In the genomic region with DNA sequence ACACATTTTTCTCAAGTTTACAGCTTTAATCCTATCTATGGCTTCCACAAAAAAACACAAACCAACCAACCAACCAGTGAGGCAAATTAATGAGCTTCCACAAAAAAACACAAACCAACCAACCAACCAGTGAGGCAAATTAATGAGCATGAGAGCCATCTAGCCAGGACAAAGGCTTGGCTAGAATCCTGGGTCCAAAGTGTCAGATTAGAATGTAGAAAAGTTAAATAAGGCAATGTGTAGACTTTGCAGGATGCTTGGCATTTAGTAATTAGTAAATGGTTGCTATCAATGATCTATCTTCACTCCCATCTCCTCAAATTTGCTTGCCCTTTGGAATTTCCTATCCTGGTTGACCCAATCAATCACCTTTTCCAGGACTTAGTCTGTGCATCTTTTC, we compare ENCODE assay signal across 19 mouse cellular contexts. TPM values are rescaled to one million over a fixed set of nuclear protein-coding genes. Genes with fewer than 3 reads are reported as not detected.
DNase-seq lines count a peak whose midpoint lies in the region; ATAC-seq and TF ChIP-seq lines count a peak whose summit lies in the region.
"Had no signal": no experiment of that assay in that cellular context is flagged by ENCODE, and none has a peak within 500 bp of the region (broad histone marks: within the 10 kb centered on the region; RNA-seq: fewer than 3 reads in every experiment).

No protein-coding gene starts in this region.

- peak; percentile 38 to 41 for DNase-seq in kidney, adult 8-10 months
- DNase-seq in kidney, postnatal 4 days: no peak
- peak; percentile 62 for DNase-seq in liver, adult 2 months (ENCODE audit: extremely low read depth, low read depth, low spot score)
- DNase-seq in liver: no peak
- no peak for DNase-seq in liver, postnatal 0 days
- no peak for DNase-seq in natural killer cell, adult 2 months (ENCODE audit: low spot score in 2 of 2)
- DNase-seq: cerebellum, adult 18-20 months; cerebellum, adult 9-11 months; cerebellum, postnatal 36 days; gastrocnemius, postnatal 36 days; heart, adult 11 months; heart, postnatal 36 days had no signal

- H3K27me3 ChIP-seq in forebrain, embryonic 12.5 days: no peaks in the 10 kb centered on the region
- no peaks in the 10 kb centered on the region for H3K27me3 ChIP-seq in forebrain, embryonic 16.5 days (replicated peaks; ENCODE audit: control insufficient read depth, insufficient read depth, low read length)
- H3K27me3 ChIP-seq in liver, adult 2 months (ENCODE audit: control insufficient read depth, insufficient read depth, low read length): no peaks in the 10 kb centered on the region
- no peaks in the 10 kb centered on the region for H3K27me3 ChIP-seq in liver, postnatal 0 days (ENCODE audit: insufficient read depth, low read length)
- H3K27me3 ChIP-seq: embryonic facial prominence, embryonic 13.5 days; heart, embryonic 13.5 days; hindbrain, embryonic 15.5 days; Patski had no signal

- TF ChIP-seq EP300 in liver, postnatal 0 days (IDR thresholded peaks at IDR 0.05; ENCODE audit: low read depth): no peak

- H3K36me3 ChIP-seq in forebrain, embryonic 12.5 days (replicated peaks): peaks cover 25% of the 10 kb centered on the region
- H3K36me3 ChIP-seq in forebrain, embryonic 16.5 days (ENCODE audit: control insufficient read depth, insufficient read depth): peaks cover 6% of the 10 kb centered on the region; the same call in 1 of the 2 replicates
- peaks cover 26% of the 10 kb centered on the region for H3K36me3 ChIP-seq in liver, adult 2 months (ENCODE audit: control insufficient read depth, insufficient read depth, low read length)
- H3K36me3 ChIP-seq in liver, postnatal 0 days (replicated peaks; ENCODE audit: insufficient read depth, low read length): peaks cover 35% of the 10 kb centered on the region

- H3K4me3 ChIP-seq in forebrain, embryonic 12.5 days (replicated peaks): no peak overlapping the region
- H3K4me3 ChIP-seq in forebrain, embryonic 16.5 days (replicated peaks; ENCODE audit: low read length): no peak overlapping the region
- H3K4me3 ChIP-seq in liver, adult 2 months (ENCODE audit: insufficient read depth, low read depth, low read length): no peak overlapping the region
- H3K4me3 ChIP-seq in liver, postnatal 0 days (ENCODE audit: low read depth, low read length): no peak overlapping the region
- H3K4me3 ChIP-seq: embryonic facial prominence, embryonic 13.5 days; heart, embryonic 13.5 days; hindbrain, embryonic 15.5 days had no signal

- H3K79me2 ChIP-seq in liver, adult 2 months (ENCODE audit: control insufficient read depth, insufficient read depth, low read length): peaks cover 15% of the 10 kb centered on the region; the same call in 1 of the 2 replicates

- no peak overlapping the region for H3K9ac ChIP-seq in forebrain, embryonic 12.5 days
- H3K9ac ChIP-seq in forebrain, embryonic 16.5 days (replicated peaks; ENCODE audit: low read depth, low read length): no peak overlapping the region
- H3K9ac ChIP-seq in liver, adult 2 months (ENCODE audit: low read depth, low read length): no peak overlapping the region
- H3K9ac ChIP-seq in liver, postnatal 0 days (replicated peaks): no peak overlapping the region
- H3K9ac ChIP-seq: embryonic facial prominence, embryonic 13.5 days; heart, embryonic 13.5 days; hindbrain, embryonic 15.5 days had no signal

- H3K4me2 ChIP-seq in forebrain, embryonic 12.5 days: 0 out of 2 replicates have a peak overlapping the region, but pooled peaks have one; percentile 3
- no peak overlapping the region for H3K4me2 ChIP-seq in forebrain, embryonic 16.5 days (ENCODE audit: low read length)
- H3K4me2 ChIP-seq in liver, postnatal 0 days (ENCODE audit: low read depth, low read length): 0 out of 2 replicates have a peak overlapping the region, but pooled peaks have one; percentile 11
- H3K4me2 ChIP-seq: embryonic facial prominence, embryonic 13.5 days; heart, embryonic 13.5 days; hindbrain, embryonic 15.5 days had no signal

- no peak overlapping the region for H3K27ac ChIP-seq in forebrain, embryonic 12.5 days
- H3K27ac ChIP-seq in forebrain, embryonic 16.5 days (ENCODE audit: low read length): no peak overlapping the region
- no peak overlapping the region for H3K27ac ChIP-seq in liver, adult 2 months (replicated peaks; ENCODE audit: insufficient read depth, low read depth, low read length)
- H3K27ac ChIP-seq in liver, postnatal 0 days (ENCODE audit: low read depth): no peak overlapping the region
- H3K27ac ChIP-seq: embryonic facial prominence, embryonic 13.5 days; heart, embryonic 13.5 days; hindbrain, embryonic 15.5 days had no signal

- H3K9me3 ChIP-seq in forebrain, embryonic 12.5 days: no peaks in the 10 kb centered on the region
- H3K9me3 ChIP-seq in forebrain, embryonic 16.5 days (ENCODE audit: control insufficient read depth, low read length): no peaks in the 10 kb centered on the region
- H3K9me3 ChIP-seq in liver, postnatal 0 days (ENCODE audit: low read length): no peaks in the 10 kb centered on the region
- H3K9me3 ChIP-seq: embryonic facial prominence, embryonic 13.5 days; heart, embryonic 13.5 days; hindbrain, embryonic 15.5 days had no signal

- no peak for ATAC-seq in forebrain, embryonic 12.5 days (ENCODE audit: low FRiP score)
- no peak for ATAC-seq in forebrain, embryonic 16.5 days
- no peak for ATAC-seq in liver, postnatal 0 days
- ATAC-seq: activated CD4-positive, CD25-positive, alpha-beta regulatory T cell, adult 4 months; Patski had no signal

- no peak for TF ChIP-seq POLR2A in liver, adult 2 months (IDR thresholded peaks at IDR 0.05; ENCODE audit: extremely low read depth, insufficient read depth, low read length)

- TF ChIP-seq CTCF in liver, adult 2 months (IDR thresholded peaks at IDR 0.05; ENCODE audit: low read depth, low read length): no peak
- TF ChIP-seq CTCF in liver, postnatal 0 days (IDR thresholded peaks at IDR 0.05; ENCODE audit: low read depth): no peak

- peaks cover 35% of the 10 kb centered on the region for H3K4me1 ChIP-seq in forebrain, embryonic 12.5 days
- peaks cover 22% of the 10 kb centered on the region for H3K4me1 ChIP-seq in forebrain, embryonic 16.5 days (replicated peaks; ENCODE audit: control insufficient read depth, insufficient read depth, low read length)
- H3K4me1 ChIP-seq in liver, adult 2 months (ENCODE audit: control insufficient read depth, insufficient read depth, low read length): peaks cover 12% of the 10 kb centered on the region
- peaks cover 27% of the 10 kb centered on the region for H3K4me1 ChIP-seq in liver, postnatal 0 days (ENCODE audit: insufficient read depth)

RNA-seq across cellular contexts. Expression of a gene that starts 11.7 kb away (rescaled TPM):
- polyA plus RNA-seq in forebrain, embryonic 12.5 days (2016; fragmentation: Nextera tagmentation; extraction: Ambion mirVana): 15.3 and 17.3 TPM in 2 replicates
- 9.3 and 10.4 TPM in 2 replicates for polyA plus RNA-seq in forebrain, embryonic 16.5 days (2015; fragmentation: Nextera tagmentation; extraction: Ambion mirVana)
- total RNA-seq in liver, adult 2 months (2014; rRNA removed): 17.2 and 17.7 TPM in 2 replicates
- 4.2 and 4.4 TPM in 2 replicates for polyA plus RNA-seq in liver, adult 2 months (2012; rRNA removed)
- 6.5 and 6.7 TPM in 2 replicates for polyA plus RNA-seq in liver, postnatal 0 days (2015; fragmentation: Nextera tagmentation; extraction: Ambion mirVana)

RNA-seq across cellular contexts. Expression of a gene that starts 30.7 kb away (rescaled TPM):
- polyA plus RNA-seq in forebrain, embryonic 12.5 days (2016; fragmentation: Nextera tagmentation; extraction: Ambion mirVana): 3.3 and 3.6 TPM in 2 replicates
- polyA plus RNA-seq in forebrain, embryonic 16.5 days (2015; fragmentation: Nextera tagmentation; extraction: Ambion mirVana): 2.4 and 2.8 TPM in 2 replicates
- not detected in 2 replicates for total RNA-seq in liver, adult 2 months (2014; rRNA removed)
- not detected in 2 replicates for polyA plus RNA-seq in liver, adult 2 months (2012; rRNA removed)
- 0.14 and 0.27 TPM in 2 replicates for polyA plus RNA-seq in liver, postnatal 0 days (2015; fragmentation: Nextera tagmentation; extraction: Ambion mirVana)

RNA-seq across cellular contexts. Expression of a gene that starts 43.1 kb away (rescaled TPM):
- polyA plus RNA-seq in forebrain, embryonic 12.5 days (2016; fragmentation: Nextera tagmentation; extraction: Ambion mirVana): 165 and 175 TPM in 2 replicates
- polyA plus RNA-seq in forebrain, embryonic 16.5 days (2015; fragmentation: Nextera tagmentation; extraction: Ambion mirVana): 208 and 220 TPM in 2 replicates
- 50.9 and 52.1 TPM in 2 replicates for total RNA-seq in liver, adult 2 months (2014; rRNA removed)
- 48.9 and 54.5 TPM in 2 replicates for polyA plus RNA-seq in liver, adult 2 months (2012; rRNA removed)
- 94.0 and 99.8 TPM in 2 replicates for polyA plus RNA-seq in liver, postnatal 0 days (2015; fragmentation: Nextera tagmentation; extraction: Ambion mirVana)

Comparison
In these comparisons a context has a peak if more than half of its experiments do, and no peak if none do; other contexts are left out.
1. DNase-seq: peak in kidney, adult 8-10 months (2 of 2) and liver, adult 2 months (single experiment); none in kidney, postnatal 4 days (0 of 2), liver (single experiment), liver, postnatal 0 days (single experiment) and natural killer cell, adult 2 months (0 of 2).